ENCODE assay signal across 9 mouse cellular contexts in genomic region chr8:48844370-48844905, GRCm38 (mm10). TPM values are rescaled to one million over a fixed set of nuclear protein-coding genes. Genes with fewer than 3 reads are reported as not detected.
A peak's percentile ranks its signal among the peaks of the same experiment; 100 is the strongest.
DNase-seq lines count a peak whose midpoint lies in the region; ATAC-seq and TF ChIP-seq lines count a peak whose summit lies in the region.
"Had no signal": no experiment of that assay in that cellular context is flagged by ENCODE, and none has a peak within 500 bp of the region (broad histone marks: within the 10 kb centered on the region; RNA-seq: fewer than 3 reads in every experiment).

No protein-coding gene starts in this region.

- peak overlapping the region; percentile 80 for H3K4me2 ChIP-seq in lung, embryonic 14.5 days
- peak overlapping the region; percentile 97 for H3K4me2 ChIP-seq in forebrain, embryonic 14.5 days (ENCODE audit: low read length)
- peak overlapping the region; percentile 61 for H3K4me2 ChIP-seq in kidney, embryonic 16.5 days (replicated peaks; ENCODE audit: low read depth, low read length)
- peak overlapping the region; percentile 90 for H3K4me2 ChIP-seq in neural tube, embryonic 11.5 days (ENCODE audit: low read depth)

- no peak for TF ChIP-seq CTCF in lung, embryonic 14.5 days (IDR thresholded peaks at IDR 0.05; ENCODE audit: low read depth)
- no peak for TF ChIP-seq CTCF in lung, adult 2 months (IDR thresholded peaks at IDR 0.05; ENCODE audit: insufficient read depth, low read length)

- H3K36me3 ChIP-seq in lung, embryonic 14.5 days (ENCODE audit: insufficient read depth) = no peaks in the 10 kb centered on the region
- no peaks in the 10 kb centered on the region for H3K36me3 ChIP-seq in forebrain, embryonic 14.5 days (ENCODE audit: control insufficient read depth, insufficient read depth, low read length)
- no peaks in the 10 kb centered on the region for H3K36me3 ChIP-seq in kidney, embryonic 16.5 days (ENCODE audit: insufficient read depth, low read length)
- no peaks in the 10 kb centered on the region for H3K36me3 ChIP-seq in neural tube, embryonic 11.5 days (ENCODE audit: control insufficient read depth, insufficient read depth, low read length)

- H3K27ac ChIP-seq in lung, embryonic 14.5 days (ENCODE audit: low read depth) = no peak overlapping the region
- no peak overlapping the region for H3K27ac ChIP-seq in forebrain, embryonic 14.5 days (ENCODE audit: low read depth, low read length)
- H3K27ac ChIP-seq in kidney, embryonic 16.5 days (ENCODE audit: low read length) = no peak overlapping the region
- H3K27ac ChIP-seq in neural tube, embryonic 11.5 days (ENCODE audit: low read depth, low read length) = no peak overlapping the region

- peak overlapping the region; percentile 13 for H3K9ac ChIP-seq in lung, embryonic 14.5 days
- H3K9ac ChIP-seq in forebrain, embryonic 14.5 days (ENCODE audit: low read length) = peak overlapping the region; percentile 73; the same call in 1 of the 2 replicates
- peak overlapping the region; percentile 49 for H3K9ac ChIP-seq in kidney, embryonic 16.5 days (replicated peaks; ENCODE audit: low read length)
- no peak overlapping the region for H3K9ac ChIP-seq in neural tube, embryonic 11.5 days (ENCODE audit: low read length)

- H3K4me1 ChIP-seq in lung, embryonic 14.5 days (ENCODE audit: insufficient read depth) = no peaks in the 10 kb centered on the region
- no peaks in the 10 kb centered on the region for H3K4me1 ChIP-seq in lung, adult 2 months (ENCODE audit: control insufficient read depth, insufficient read depth, low read length)
- H3K4me1 ChIP-seq in forebrain, embryonic 14.5 days (ENCODE audit: control insufficient read depth, insufficient read depth, low read length) = peaks cover 10% of the 10 kb centered on the region
- H3K4me1 ChIP-seq in kidney, embryonic 16.5 days (ENCODE audit: insufficient read depth, low read length) = peaks cover 14% of the 10 kb centered on the region
- H3K4me1 ChIP-seq in neural tube, embryonic 11.5 days (ENCODE audit: control insufficient read depth, insufficient read depth, low read length) = peaks cover 10% of the 10 kb centered on the region

- peaks cover 58% of the 10 kb centered on the region for H3K27me3 ChIP-seq in lung, embryonic 14.5 days (ENCODE audit: insufficient read depth, low read length)
- H3K27me3 ChIP-seq in forebrain, embryonic 14.5 days (replicated peaks; ENCODE audit: control insufficient read depth, insufficient read depth, low read length) = peaks cover 25% of the 10 kb centered on the region
- peaks cover 20% of the 10 kb centered on the region for H3K27me3 ChIP-seq in kidney, embryonic 16.5 days (ENCODE audit: insufficient read depth, low read length)
- 0 out of 2 replicates have a peak, but pooled peaks cover 2% of the 10 kb centered on the region for H3K27me3 ChIP-seq in neural tube, embryonic 11.5 days (ENCODE audit: control insufficient read depth, insufficient read depth, low read length)

- peak overlapping the region; percentile 71 for H3K4me3 ChIP-seq in lung, embryonic 14.5 days (ENCODE audit: low read depth, low read length)
- no peak overlapping the region for H3K4me3 ChIP-seq in lung, adult 2 months (replicated peaks; ENCODE audit: extremely low read depth, low read depth, low read length)
- peak overlapping the region; percentile 74 for H3K4me3 ChIP-seq in forebrain, embryonic 14.5 days (ENCODE audit: low read depth, low read length)
- H3K4me3 ChIP-seq in kidney, embryonic 16.5 days (ENCODE audit: low read length) = peak overlapping the region; percentile 77
- peak overlapping the region; percentile 67 for H3K4me3 ChIP-seq in neural tube, embryonic 11.5 days (ENCODE audit: low read depth, low read length)

- ATAC-seq in lung, embryonic 14.5 days (ENCODE audit: insufficient read depth) = peak; percentile 15; the same call in 1 of the 2 replicates
- ATAC-seq in forebrain, embryonic 14.5 days = no peak
- ATAC-seq in kidney, embryonic 16.5 days (ENCODE audit: low FRiP score, low TSS enrichment) = peak; percentile 16
- no peak for ATAC-seq in neural tube, embryonic 11.5 days (ENCODE audit: insufficient read depth, low FRiP score, low TSS enrichment)

- WGBS in lung, embryonic 14.5 days = 1% methylated on average over 14 of the region's 14 CpGs
- WGBS in lung, adult 2 months = 2% methylated on average over 14 of the region's 14 CpGs
- 0% methylated on average over 14 of the region's 14 CpGs for WGBS in forebrain, embryonic 14.5 days
- under 1% methylated on average over 14 of the region's 14 CpGs for WGBS in kidney, embryonic 16.5 days
- WGBS in neural tube, embryonic 11.5 days = under 1% methylated on average over 14 of the region's 14 CpGs

- peak; percentile 3 for DNase-seq in lung, embryonic 14.5 days
- no peak for DNase-seq in lung, adult 2 months
- no peak for DNase-seq in forebrain, embryonic 14.5 days (ENCODE audit: low spot score)
- DNase-seq in neural tube, embryonic 11.5 days (ENCODE audit: low spot score) = no peak
- DNase-seq in layer of hippocampus, adult 9-10 months (ENCODE audit: low spot score) = no peak
- DNase-seq in urinary bladder, postnatal 10 days (ENCODE audit: low spot score) = no peak
- no peak for DNase-seq in c-Kit-positive CD71-positive TER-119-positive erythroid progenitor cells, embryonic 14.5 days (ENCODE audit: low spot score)

- H3K9me3 ChIP-seq in lung, embryonic 14.5 days (ENCODE audit: low read depth, low read length) = no peaks in the 10 kb centered on the region
- H3K9me3 ChIP-seq in forebrain, embryonic 14.5 days (replicated peaks; ENCODE audit: control insufficient read depth, low read length) = no peaks in the 10 kb centered on the region
- H3K9me3 ChIP-seq in kidney, embryonic 16.5 days (ENCODE audit: low read length) = no peaks in the 10 kb centered on the region
- H3K9me3 ChIP-seq in neural tube, embryonic 11.5 days (ENCODE audit: control insufficient read depth, low read length) = no peaks in the 10 kb centered on the region
- H3K9me3 ChIP-seq: megakaryocyte, embryonic 14.5 days had no signal

- TF ChIP-seq POLR2A in lung, adult 2 months (IDR thresholded peaks at IDR 0.05; ENCODE audit: borderline replicate concordance, extremely low read depth, low read depth, low read length) = no peak

RNA-seq across cellular contexts. Expression of gene Tenm3, which starts 0.7 kb away (rescaled TPM):
- 7.8 and 9.8 TPM in 2 replicates for polyA plus RNA-seq in lung, embryonic 14.5 days (2014; fragmentation: Nextera tagmentation; extraction: Ambion mirVana)
- polyA plus RNA-seq in lung, adult 2 months (2012; rRNA removed) = 0.55 and 1.1 TPM in 2 replicates
- 12.5 and 23.2 TPM in 2 replicates for polyA plus RNA-seq in forebrain, embryonic 14.5 days (2014; fragmentation: Nextera tagmentation; extraction: Ambion mirVana)
- polyA plus RNA-seq in kidney, embryonic 16.5 days (2015; fragmentation: Nextera tagmentation; extraction: Ambion mirVana) = 20.3 and 23.5 TPM in 2 replicates
- polyA plus RNA-seq in neural tube, embryonic 11.5 days (2014; fragmentation: Nextera tagmentation; extraction: Ambion mirVana) = 36.1 and 38.1 TPM in 2 replicates

Comparison
In these comparisons a context has a peak if more than half of its experiments do, and no peak if none do; other contexts are left out.
1. ATAC-seq: peak in lung, embryonic 14.5 days (single experiment) and kidney, embryonic 16.5 days (single experiment); none in forebrain, embryonic 14.5 days (single experiment) and neural tube, embryonic 11.5 days (single experiment).
2. Peak in every context shown above with its lines, with median percentiles within 50 percentile points of each other: H3K4me2 ChIP-seq.